Mouse (Mus musculus) lung, embryonic 15.5 days (tissue): ENCODE results near the gene Ltbp3. TPM values are rescaled to one million over a fixed set of nuclear protein-coding genes. Genes with fewer than 3 reads are reported as not detected.

ENCODE experiments used
- ATAC-seq: fragments of 200-750 bp; cut with Nextera tagmentation; 2 replicates; pipeline ENCODE4 v1.8.0; 2017; ENCODE audit warnings: moderate number of reproducible peaks, borderline replicate concordance; ENCODE audit not compliant: low FRiP score, low TSS enrichment; ENCODE audit errors: extremely low read depth
- H3K27ac ChIP-seq: fragments of 300-500 bp; sonication (generic); 2 replicates; pipeline ENCODE4 v1.5.1; 2015; ENCODE audit warnings: moderate library complexity, mild to moderate bottlenecking, inconsistent platforms
- H3K27me3 ChIP-seq: fragments of 300-500 bp; sonication (generic); 2 replicates; pipeline ENCODE4 v1.6.1; 2015; ENCODE audit warnings: inconsistent platforms
- H3K36me3 ChIP-seq: fragments of 300-500 bp; sonication (generic); 2 replicates; pipeline ENCODE4 v1.6.1; 2015; ENCODE audit warnings: inconsistent platforms
- H3K4me1 ChIP-seq: fragments of 300-500 bp; sonication (generic); 2 replicates; pipeline ENCODE4 v1.6.1; 2015; ENCODE audit warnings: inconsistent platforms
- H3K4me2 ChIP-seq: fragments of 300-500 bp; sonication (generic); 2 replicates; pipeline ENCODE4 v1.6.1; 2015; ENCODE audit warnings: inconsistent platforms, mild to moderate bottlenecking, moderate library complexity
- H3K4me3 ChIP-seq: fragments of 300-500 bp; sonication (generic); 2 replicates; pipeline ENCODE4 v1.5.1; 2015; ENCODE audit warnings: mild to moderate bottlenecking, inconsistent platforms
- H3K9ac ChIP-seq: fragments of 300-500 bp; sonication (generic); 2 replicates; pipeline ENCODE4 v1.6.1; 2015; ENCODE audit warnings: inconsistent platforms
- H3K9me3 ChIP-seq: fragments of 300-500 bp; sonication (generic); 2 replicates; pipeline ENCODE4 v1.6.1; 2016; ENCODE audit warnings: inconsistent platforms
- WGBS: fragments of 180-500 bp; shearing (Covaris S2); methylation state at CpG from one replicate; pipeline ENCODE4 v1.1.7; 2015; 5-methylcytosine and 5-hydroxymethylcytosine counted together
- polyA plus RNA-seq: library from polyadenylated mRNA; unstranded; fragments of >200 nt; fragmentation: Nextera tagmentation; extraction: Ambion mirVana; gene quantifications from 2 replicates; pipeline ENCODE4 v1.2.1, GENCODE M21; 2015

Ltbp3 gene
- polyA plus RNA-seq, 1 experiment from 2014 or later: 54.9 TPM

- H3K27me3 ChIP-seq: peaks cover 12% of the 10 kb centered on the region; the same call in 1 of the 2 replicates
- peak; percentile 16; the same call in 1 of the 2 replicates for ATAC-seq
These were observed 1.5 kb downstream of the Ltbp3 start for GRCm38 (mm10) chr19:5742241-5742641.

GRCm38 (mm10) chr19:5743576-5743975 is 2.9 kb downstream of the Ltbp3 start:
- 35% methylated on average over 5 of the region's 5 CpGs for WGBS
- H3K36me3 ChIP-seq: peaks cover 7% of the 10 kb centered on the region; the same call in 1 of the 2 replicates
- peak overlapping the region; percentile 92 for H3K4me2 ChIP-seq
- H3K9ac ChIP-seq: 0 out of 2 replicates have a peak overlapping the region, but pooled peaks have one; percentile 3
- peak overlapping the region; percentile 71 for H3K4me3 ChIP-seq
- no peak for ATAC-seq
- peaks cover 56% of the 10 kb centered on the region for H3K4me1 ChIP-seq
- H3K9me3 ChIP-seq: no peaks in the 10 kb centered on the region
- peaks cover 15% of the 10 kb centered on the region; the same call in 1 of the 2 replicates for H3K27me3 ChIP-seq
- 0 out of 2 replicates have a peak overlapping the region, but pooled peaks have one; percentile 21 for H3K27ac ChIP-seq

More at GRCm38 (mm10) chr19:5742241-5742641, 1.5 kb downstream of the Ltbp3 start:
- Histone ChIP-seq H3K4me1 (peaks cover 56% of the 10 kb centered on the region), H3K4me2 (peak overlapping the region; percentile 92), H3K9ac (peak overlapping the region; percentile 85), H3K4me3 (peak overlapping the region; percentile 71), H3K36me3 (no peaks in the 10 kb centered on the region), H3K9me3 (no peaks in the 10 kb centered on the region), H3K27ac (peak overlapping the region; percentile 99)
- under 1% methylated on average over 32 of the region's 32 CpGs for WGBS

- H3K36me3 ChIP-seq: peaks cover 16% of the 10 kb centered on the region; the same call in 1 of the 2 replicates
- peaks cover 31% of the 10 kb centered on the region for H3K27me3 ChIP-seq
- peak overlapping the region; percentile 15; the same call in 1 of the 2 replicates for H3K9ac ChIP-seq
- no peaks in the 10 kb centered on the region for H3K9me3 ChIP-seq
- H3K27ac ChIP-seq: no peak overlapping the region
- peaks cover 37% of the 10 kb centered on the region for H3K4me1 ChIP-seq
- ATAC-seq: no peak
- WGBS: 9% methylated on average over 36 of the region's 36 CpGs
- H3K4me3 ChIP-seq: peak overlapping the region; percentile 19
- H3K4me2 ChIP-seq: peak overlapping the region; percentile 54
These were observed 5.3 kb downstream of the Ltbp3 start for GRCm38 (mm10) chr19:5745756-5746710.

GRCm38 (mm10) chr19:5746907-5747363 is 6.2 kb downstream of the Ltbp3 start:
- no peak overlapping the region for H3K4me2 ChIP-seq
- no peaks in the 10 kb centered on the region for H3K9me3 ChIP-seq
- no peak overlapping the region for H3K9ac ChIP-seq
- H3K4me3 ChIP-seq: no peak overlapping the region
- no peak overlapping the region for H3K27ac ChIP-seq
- peaks cover 18% of the 10 kb centered on the region; the same call in 1 of the 2 replicates for H3K36me3 ChIP-seq
- WGBS: 35% methylated on average over 12 of the region's 12 CpGs
- H3K4me1 ChIP-seq: peaks cover 39% of the 10 kb centered on the region
- ATAC-seq: no peak
- peaks cover 40% of the 10 kb centered on the region for H3K27me3 ChIP-seq

- no peak overlapping the region for H3K27ac ChIP-seq
- 74% methylated on average over 6 of the region's 6 CpGs for WGBS
- H3K9ac ChIP-seq: no peak overlapping the region
- no peak overlapping the region for H3K4me2 ChIP-seq
- peaks cover 43% of the 10 kb centered on the region for H3K27me3 ChIP-seq
- no peak overlapping the region for H3K4me3 ChIP-seq
- H3K9me3 ChIP-seq: no peaks in the 10 kb centered on the region
- peaks cover 23% of the 10 kb centered on the region for H3K4me1 ChIP-seq
- no peak for ATAC-seq
- peaks cover 23% of the 10 kb centered on the region for H3K36me3 ChIP-seq
These were observed 8.8 kb downstream of the Ltbp3 start for GRCm38 (mm10) chr19:5749476-5749875.

GRCm38 (mm10) chr19:5750951-5751350 is 10.2 kb downstream of the Ltbp3 start:
- Histone ChIP-seq H3K27ac (no peak overlapping the region), H3K4me2 (no peak overlapping the region), H3K9me3 (no peaks in the 10 kb centered on the region), H3K4me3 (no peak overlapping the region), H3K9ac (no peak overlapping the region), H3K36me3 (peaks cover 28% of the 10 kb centered on the region), H3K27me3 (peaks cover 41% of the 10 kb centered on the region), H3K4me1 (peaks cover 15% of the 10 kb centered on the region)
- no peak for ATAC-seq
- WGBS: 23% methylated on average over 22 of the region's 22 CpGs

GRCm38 (mm10) chr19:5751742-5752141 is 11.0 kb downstream of the Ltbp3 start:
- Histone ChIP-seq H3K27ac (no peak overlapping the region), H3K9ac (no peak overlapping the region), H3K4me3 (no peak overlapping the region), H3K4me2 (peak overlapping the region; percentile 18; the same call in 1 of the 2 replicates), H3K27me3 (peaks cover 37% of the 10 kb centered on the region), H3K9me3 (no peaks in the 10 kb centered on the region), H3K4me1 (peaks cover 13% of the 10 kb centered on the region), H3K36me3 (peaks cover 31% of the 10 kb centered on the region)
- 16% methylated on average over 20 of the region's 20 CpGs for WGBS
- 0 out of 2 replicates have a peak, but pooled peaks have one; percentile 37 for ATAC-seq

GRCm38 (mm10) chr19:5756321-5756985 is 15.7 kb downstream of the Ltbp3 start:
- H3K4me3 ChIP-seq: no peak overlapping the region
- H3K9me3 ChIP-seq: no peaks in the 10 kb centered on the region
- H3K27ac ChIP-seq: no peak overlapping the region
- peaks cover 22% of the 10 kb centered on the region; the same call in 1 of the 2 replicates for H3K27me3 ChIP-seq
- no peak overlapping the region for H3K9ac ChIP-seq
- 24% methylated on average over 28 of the region's 29 CpGs for WGBS
- peak; percentile 25; the same call in 1 of the 2 replicates for ATAC-seq
- H3K4me2 ChIP-seq: peak overlapping the region; percentile 28; the same call in 1 of the 2 replicates
- H3K36me3 ChIP-seq: peaks cover 58% of the 10 kb centered on the region
- peaks cover 15% of the 10 kb centered on the region for H3K4me1 ChIP-seq

- WGBS: 21% methylated on average over 35 of the region's 36 CpGs
- Histone ChIP-seq H3K27ac (no peak overlapping the region), H3K36me3 (peaks cover 64% of the 10 kb centered on the region), H3K9me3 (no peaks in the 10 kb centered on the region), H3K27me3 (peaks cover 17% of the 10 kb centered on the region; the same call in 1 of the 2 replicates), H3K9ac (no peak overlapping the region), H3K4me1 (peaks cover 10% of the 10 kb centered on the region), H3K4me2 (peak overlapping the region; percentile 28; the same call in 1 of the 2 replicates), H3K4me3 (no peak overlapping the region)
- peak; percentile 35 for ATAC-seq
These were observed 16.4 kb downstream of the Ltbp3 start for GRCm38 (mm10) chr19:5756991-5757636.

- no peak overlapping the region for H3K9ac ChIP-seq
- ATAC-seq: no peak
- WGBS: 89% methylated on average over 14 of the region's 14 CpGs
- H3K27ac ChIP-seq: no peak overlapping the region
- H3K36me3 ChIP-seq: peaks cover 74% of the 10 kb centered on the region
- 0 out of 2 replicates have a peak, but pooled peaks cover 15% of the 10 kb centered on the region for H3K27me3 ChIP-seq
- peaks cover 10% of the 10 kb centered on the region for H3K4me1 ChIP-seq
- no peak overlapping the region for H3K4me3 ChIP-seq
- no peak overlapping the region for H3K4me2 ChIP-seq
- H3K9me3 ChIP-seq: no peaks in the 10 kb centered on the region
These were observed 18.2 kb downstream of the Ltbp3 start for GRCm38 (mm10) chr19:5758878-5759403.

- H3K27ac ChIP-seq: no peak overlapping the region
- no peak overlapping the region for H3K4me3 ChIP-seq
- H3K4me2 ChIP-seq: no peak overlapping the region
- ATAC-seq: no peak
- no peaks in the 10 kb centered on the region for H3K4me1 ChIP-seq
- WGBS: 91% methylated on average over 6 of the region's 6 CpGs
- H3K9ac ChIP-seq: no peak overlapping the region
- H3K27me3 ChIP-seq: no peaks in the 10 kb centered on the region
- peaks cover 92% of the 10 kb centered on the region for H3K36me3 ChIP-seq
- H3K9me3 ChIP-seq: no peaks in the 10 kb centered on the region
These were observed 22.5 kb downstream of the Ltbp3 start for GRCm38 (mm10) chr19:5763163-5763562.
